Mouse (Mus musculus): ENCODE measurements around the gene Gm15114.
"Not testable (repeated sequence)": the region's sequence is repeated elsewhere in the genome, so short reads cannot be mapped to it uniquely, and the experiment has no call there.

Gm15114 gene

GRCm38 (mm10) chrX:148488649-148489048 lies at the start of gene Gm15114:
TSS of gene Gm15114 (plus strand) at chrX:148488949.
- not testable (repeated sequence) for DNase-seq (ENCODE audit: low read depth, low spot score)

All from c-Kit-negative CD71-positive TER-119-positive erythroid progenitor cells, embryonic 14.5 days (primary cell).